Mouse (Mus musculus) retina, postnatal 1 day (tissue): ENCODE results near the gene Nrbp1.
"Not testable (repeated sequence)": the region's sequence is repeated elsewhere in the genome, so short reads cannot be mapped to it uniquely, and the experiment has no call there.

Experiments
- DNase-seq: peaks from one replicate; pipeline ENCODE4 v3.0.0-alpha.2; 2012

Nrbp1 gene

DNA sequence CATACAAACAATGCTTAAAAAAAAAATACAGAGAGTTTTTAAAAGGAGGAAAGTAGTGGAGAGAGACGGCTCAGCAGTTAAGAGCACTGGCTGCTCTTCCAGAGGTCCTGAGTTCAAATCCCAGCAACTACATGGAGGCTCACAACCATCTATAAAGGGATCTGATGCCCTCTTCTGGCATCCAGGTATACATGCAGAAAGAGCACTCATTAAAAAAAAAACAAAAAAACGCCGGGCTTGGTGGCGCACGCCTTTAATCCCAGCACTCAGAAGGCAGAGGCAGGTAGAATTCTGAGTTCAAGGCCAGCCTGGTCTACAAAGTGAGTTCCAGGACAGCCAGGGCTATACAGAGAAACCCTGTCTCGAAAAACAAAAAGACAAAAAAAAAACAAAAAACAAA lies 24.1 kb upstream of the Nrbp1 start:
- DNase-seq, result not testable (repeated sequence)

DNA sequence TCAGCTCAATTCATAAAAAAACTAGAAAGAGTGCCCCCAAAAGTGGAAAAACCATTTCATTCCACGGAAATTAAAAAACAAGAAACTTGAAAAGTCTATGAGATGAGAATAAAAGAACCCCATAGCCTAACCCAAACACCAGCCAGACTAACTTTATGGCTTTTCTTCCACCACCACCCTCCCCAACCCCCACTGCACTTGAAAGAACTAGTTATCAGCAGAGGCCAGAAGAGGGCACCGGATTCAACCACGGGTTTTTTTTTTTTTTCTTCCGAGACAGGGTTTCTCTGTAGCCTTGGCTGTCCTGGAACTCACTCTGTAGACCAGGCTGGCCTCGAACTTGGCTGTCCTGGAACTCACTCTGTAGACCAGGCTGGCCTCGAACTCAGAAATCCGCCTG lies 22.4 kb upstream of the Nrbp1 start:
- peak; percentile 8 for DNase-seq

GRCm38 (mm10) chr5:31219070-31219469 lies 21.6 kb upstream of the Nrbp1 start:
- DNase-seq, result peak; percentile 54

GRCm38 (mm10) chr5:31219474-31219873 lies 21.2 kb upstream of the Nrbp1 start:
- DNase-seq, result no peak

DNA sequence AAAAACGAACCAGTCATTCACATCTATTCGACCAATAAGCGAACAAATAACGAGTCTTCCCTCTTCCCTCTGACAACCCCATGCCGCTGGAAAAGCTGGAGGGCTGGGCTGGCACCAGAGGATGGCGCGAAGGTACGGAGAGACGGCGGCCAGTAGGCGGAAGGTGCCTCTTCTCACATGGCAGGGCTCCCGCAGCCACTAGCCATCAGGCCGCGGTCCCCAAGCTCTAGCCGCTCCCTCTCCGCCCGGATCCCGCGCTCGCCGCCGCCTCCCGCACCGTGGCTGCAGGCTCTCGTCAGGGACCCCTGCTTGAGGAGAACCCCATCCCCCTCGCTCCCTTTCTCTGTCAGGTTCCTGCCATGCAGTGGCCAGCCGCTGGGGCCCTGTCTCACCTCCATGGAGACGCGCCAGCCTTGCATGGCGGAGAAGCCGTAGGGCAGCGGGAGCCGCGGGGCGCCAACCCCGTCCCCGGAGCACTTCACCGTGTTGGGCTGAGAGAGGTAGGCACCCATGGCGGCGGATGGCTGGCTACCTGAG lies 20.7 kb upstream of the Nrbp1 start:
- DNase-seq, result peak; percentile 80

DNA sequence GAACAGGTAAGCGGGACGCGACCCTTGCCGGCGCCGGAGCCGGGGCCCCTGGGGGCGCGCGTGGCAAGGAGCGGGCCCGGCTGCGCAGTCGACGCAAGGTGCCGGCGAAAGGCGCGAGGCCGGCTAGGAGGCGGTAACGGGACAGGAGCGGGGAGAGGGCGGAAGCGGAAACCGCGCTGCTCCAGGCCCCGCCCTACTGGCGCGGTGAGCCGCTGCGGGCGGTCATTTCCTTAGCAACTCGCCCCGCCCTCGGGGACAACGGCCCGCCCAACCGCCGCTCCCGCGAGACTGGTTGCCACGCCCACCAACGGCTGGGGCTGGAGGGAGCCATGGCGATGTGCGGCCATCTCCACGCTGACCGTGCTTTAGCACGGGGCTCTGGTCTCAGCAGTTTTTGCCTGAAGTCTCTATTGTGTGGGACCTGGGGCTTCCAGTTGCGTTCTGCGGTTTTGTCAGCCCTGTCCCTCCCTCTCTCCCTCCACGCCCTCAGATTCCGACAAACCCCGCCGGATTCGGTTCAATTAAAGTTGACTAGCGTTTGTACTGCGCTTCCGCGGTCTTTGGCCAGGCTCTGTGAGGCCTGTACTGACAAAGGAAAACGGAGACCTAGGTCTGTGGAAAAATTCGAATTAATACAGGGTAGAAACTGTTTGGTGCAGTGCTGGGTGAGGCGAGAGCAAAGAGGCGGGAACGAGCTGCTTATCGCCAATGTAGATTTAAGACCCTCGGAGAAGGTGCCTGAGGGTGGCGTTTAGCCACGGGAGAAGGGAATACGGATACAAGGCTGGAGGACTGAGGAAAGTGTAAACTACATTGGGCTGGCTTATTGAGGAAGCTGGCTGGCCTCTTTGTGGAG lies 20.0 kb upstream of the Nrbp1 start, which contains the start of gene Ppm1g:
Gene Ppm1g, minus strand, starts transcription at position 240 of the 856 bp plus-strand sequence.
- DNase-seq, result peak; percentile 97

DNA sequence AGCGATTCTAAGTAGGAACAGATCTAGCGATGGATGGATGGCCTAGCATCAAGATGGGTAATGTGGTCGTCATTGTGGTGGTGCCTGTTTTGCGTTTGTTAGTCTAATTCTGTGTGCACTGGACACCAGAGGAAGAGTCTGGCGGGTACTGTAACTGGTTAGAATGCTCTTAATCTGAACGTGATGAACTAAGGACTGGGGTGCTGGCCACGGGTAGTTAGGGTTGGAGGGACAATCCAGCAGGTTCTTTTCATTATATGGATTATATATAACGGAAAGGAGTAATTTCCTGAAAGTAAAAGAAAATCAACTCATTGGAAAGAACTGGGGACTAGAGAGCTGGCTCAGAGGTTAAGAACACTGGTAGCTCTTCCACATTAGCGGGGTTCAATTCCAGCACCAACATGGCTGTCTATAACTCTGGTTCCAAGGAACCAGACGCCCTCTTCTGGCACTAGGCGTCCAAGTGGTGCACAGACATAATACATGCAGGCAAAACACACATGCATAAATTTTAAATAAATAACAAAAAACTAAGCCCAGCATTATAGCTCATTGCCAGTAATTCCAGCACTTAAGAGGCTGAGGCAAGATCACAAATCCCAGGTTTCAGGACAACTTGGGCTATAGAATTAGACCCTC lies 19.2 kb upstream of the Nrbp1 start:
- peak; percentile 78 for DNase-seq

GRCm38 (mm10) chr5:31222696-31223095 lies 18.0 kb upstream of the Nrbp1 start:
- no peak for DNase-seq

- no peak for DNase-seq
These were observed 14.0 kb upstream of the Nrbp1 start for GRCm38 (mm10) chr5:31226641-31227040.

DNA sequence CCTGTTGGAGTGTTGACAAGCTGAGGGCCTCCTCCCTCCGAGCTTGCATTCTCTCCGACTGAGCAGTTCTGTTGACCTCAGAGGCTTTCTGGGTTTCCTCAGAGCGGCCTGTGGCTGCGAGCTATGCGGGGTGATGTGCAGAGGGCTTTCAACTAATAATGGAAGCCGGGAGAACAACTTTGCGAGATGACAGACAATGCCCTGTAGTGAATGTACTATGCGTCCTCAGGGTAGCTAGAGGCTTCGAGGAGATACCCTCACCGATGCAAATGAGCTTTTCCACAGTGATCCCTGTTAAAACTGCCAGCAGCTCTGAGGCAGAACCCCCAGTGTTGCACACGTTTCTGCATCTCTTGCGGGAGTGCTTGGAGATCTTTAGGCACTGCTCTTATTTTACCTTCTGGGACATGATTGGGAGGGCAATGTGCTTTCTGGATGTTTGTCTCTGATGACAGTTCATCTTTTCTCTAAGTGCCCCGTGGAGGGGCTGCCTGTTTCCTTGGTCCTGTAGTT lies 914 bp downstream of the Nrbp1 start:
- DNase-seq, result no peak

DNA sequence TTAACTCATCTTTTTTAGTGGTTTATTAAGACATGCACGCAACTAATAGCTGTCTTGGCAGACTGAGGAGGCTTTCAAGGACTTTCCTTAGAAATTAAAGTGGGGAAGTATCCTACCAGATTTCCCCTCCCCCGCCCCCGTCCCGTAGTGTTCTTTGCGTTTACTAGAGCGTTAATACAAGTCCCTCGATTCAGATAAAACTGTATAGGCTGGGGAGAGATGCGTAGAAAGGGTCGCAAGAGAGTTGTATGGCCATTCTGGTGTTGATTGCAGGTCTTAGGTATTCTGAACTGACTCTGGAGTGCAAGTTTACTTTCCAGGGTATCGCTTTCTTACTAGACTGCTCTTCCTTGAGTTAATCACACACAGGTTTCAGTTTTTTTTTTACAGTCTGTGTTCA lies 1.5 kb downstream of the Nrbp1 start:
- no peak for DNase-seq

- peak; percentile 7 for DNase-seq
These were observed 10.1 kb downstream of the Nrbp1 start for GRCm38 (mm10) chr5:31250716-31251115.

GRCm38 (mm10) chr5:31251541-31252101 lies 11.0 kb downstream of the Nrbp1 start, which contains the start of gene Krtcap3:
Gene Krtcap3 (plus strand): TSS chr5:31251691.
- DNase-seq, result peak; percentile 43

DNA sequence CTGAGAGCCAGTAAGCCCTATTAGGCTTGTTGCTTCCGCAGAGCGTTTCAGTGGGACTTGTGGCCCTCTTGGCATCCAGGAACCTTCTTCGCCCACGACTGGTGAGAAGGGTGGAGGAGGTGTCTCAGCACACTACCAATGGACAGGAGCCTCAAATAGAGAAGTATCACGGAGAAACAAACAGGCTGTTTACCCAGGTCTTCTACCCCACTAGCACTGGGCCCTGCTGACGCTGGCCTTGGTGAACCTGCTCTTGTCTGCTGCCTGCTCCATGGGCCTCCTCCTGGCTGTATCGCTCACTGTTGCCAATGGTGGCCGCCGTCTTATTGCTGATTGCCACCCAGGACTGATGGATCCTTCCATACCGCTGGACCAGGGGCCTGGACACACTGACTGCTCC lies 11.5 kb downstream of the Nrbp1 start:
- DNase-seq, result no peak

GRCm38 (mm10) chr5:31252795-31253545 lies 12.3 kb downstream of the Nrbp1 start:
- no peak for DNase-seq

GRCm38 (mm10) chr5:31253806-31254205 lies 13.1 kb downstream of the Nrbp1 start:
- no peak for DNase-seq

DNA sequence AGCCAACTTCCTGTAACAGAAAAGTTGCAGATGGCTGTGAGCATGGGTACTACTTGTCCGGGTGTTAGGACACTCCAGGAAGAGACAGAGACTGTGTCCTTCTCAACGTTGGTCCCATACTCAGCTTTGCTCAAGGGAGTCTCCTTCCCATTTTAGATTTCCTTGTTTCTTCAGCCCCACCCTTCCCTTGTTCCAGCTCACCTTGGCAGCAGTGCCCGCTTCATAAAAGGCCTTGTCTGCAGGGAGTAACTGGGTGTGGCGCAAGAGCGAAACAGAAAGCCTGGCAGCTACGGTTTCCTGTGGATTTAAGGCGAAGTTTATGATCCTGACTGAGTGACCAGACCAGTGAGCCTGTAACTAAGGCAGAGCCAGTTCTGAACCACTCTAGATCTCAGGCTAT lies 13.8 kb downstream of the Nrbp1 start:
- DNase-seq, result no peak

DNA sequence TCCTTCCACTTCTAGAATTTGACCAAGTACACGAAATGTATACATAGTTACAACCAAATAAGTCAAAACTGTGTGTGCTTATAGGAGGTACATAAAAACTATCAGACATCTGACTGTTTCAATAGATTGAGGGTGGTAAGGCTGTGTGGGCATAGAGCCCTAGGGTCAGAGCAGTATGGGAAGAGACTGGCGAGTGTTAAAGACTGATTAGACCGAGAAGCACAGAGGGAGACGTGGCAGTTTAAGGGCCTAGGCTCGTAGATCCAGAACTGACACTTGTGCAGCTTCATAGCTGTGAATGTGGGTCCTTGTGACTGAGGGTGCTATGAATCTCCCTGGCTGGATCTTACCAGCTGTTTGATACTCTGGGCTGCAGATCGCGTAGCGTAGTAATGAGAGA lies 14.2 kb downstream of the Nrbp1 start:
- no peak for DNase-seq

DNA sequence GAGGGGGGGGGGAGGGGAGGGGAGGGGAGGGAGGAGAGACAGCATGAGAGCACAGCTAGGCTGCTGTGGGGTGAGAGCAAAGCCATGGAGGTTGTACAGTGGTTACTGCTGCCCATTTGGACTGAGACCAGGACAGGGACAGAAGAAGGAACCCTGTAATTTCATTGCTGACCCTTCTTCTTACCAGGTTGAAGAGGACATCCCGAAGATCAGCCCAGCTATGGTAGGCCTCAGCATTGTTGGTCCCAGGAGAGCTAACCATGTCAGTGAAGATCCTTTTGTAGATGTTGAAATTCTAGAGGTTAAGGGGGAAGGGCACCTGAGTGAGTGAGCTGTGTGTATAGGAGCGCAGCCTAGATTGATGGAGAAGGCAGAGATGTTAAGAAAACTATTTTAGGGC lies 14.7 kb downstream of the Nrbp1 start:
- no peak for DNase-seq

- no peak for DNase-seq
These were observed 15.3 kb downstream of the Nrbp1 start for GRCm38 (mm10) chr5:31255971-31256370.

GRCm38 (mm10) chr5:31257616-31258015 lies 17.0 kb downstream of the Nrbp1 start:
- no peak for DNase-seq

DNA sequence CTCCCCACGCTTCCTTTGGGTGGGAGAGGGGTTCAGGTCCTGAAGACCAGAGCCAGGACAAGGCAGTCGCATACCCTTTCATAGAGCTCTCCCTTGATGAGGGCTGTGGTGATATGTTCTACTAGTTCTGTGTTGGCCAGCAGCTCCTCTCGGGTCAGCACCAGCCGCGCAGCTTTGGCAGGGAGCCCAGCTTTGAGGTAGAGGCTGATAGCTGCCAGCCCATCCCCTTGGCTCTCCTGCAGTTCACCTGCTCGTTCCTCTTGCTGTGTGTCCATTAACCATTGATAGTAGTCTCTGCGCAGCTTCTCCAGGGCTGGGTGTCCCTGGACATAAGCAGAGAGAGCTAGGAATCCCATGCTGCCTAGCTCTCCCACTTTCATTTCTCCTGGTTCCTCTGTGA lies 25.4 kb downstream of the Nrbp1 start:
- no peak for DNase-seq

DNA sequence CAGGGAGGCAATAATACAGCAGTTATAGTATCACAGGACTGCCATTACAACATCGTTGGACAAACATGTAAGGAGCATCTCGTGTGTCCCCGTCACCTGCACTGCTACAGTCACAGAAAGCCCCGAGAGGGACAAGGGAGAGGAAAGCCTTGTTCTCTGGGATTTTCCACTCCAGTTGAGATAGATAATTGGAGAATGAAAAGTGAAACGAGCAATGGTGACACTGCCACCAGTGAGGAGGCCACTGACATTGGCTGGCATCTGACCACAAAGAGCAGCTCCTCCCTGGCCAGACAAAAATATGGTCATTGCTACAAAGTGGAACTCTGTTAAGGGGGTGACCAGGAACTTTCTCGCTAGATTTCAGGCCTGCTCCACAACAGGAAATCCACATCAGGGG lies 27.0 kb downstream of the Nrbp1 start:
- DNase-seq, result peak; percentile 51
